Mouse (Mus musculus) erythroblast, embryonic 14.5 days (primary cell): ENCODE results near the gene Nemp2. TPM values are rescaled to one million over a fixed set of nuclear protein-coding genes. Genes with fewer than 3 reads are reported as not detected.

Source experiments
- H3K27me3 ChIP-seq: 2 replicates; pipeline ENCODE4 v1.6.1; 2012; ENCODE audit warnings: inconsistent platforms; ENCODE audit not compliant: control insufficient read depth
- H3K36me3 ChIP-seq: 2 replicates; pipeline ENCODE4 v1.6.1; 2012; ENCODE audit warnings: mild to moderate bottlenecking, inconsistent platforms; ENCODE audit not compliant: control insufficient read depth
- H3K4me1 ChIP-seq: 2 replicates; pipeline ENCODE4 v1.6.1; 2012; ENCODE audit warnings: inconsistent platforms; ENCODE audit not compliant: control insufficient read depth
- H3K4me3 ChIP-seq: replicated peaks from 2 replicates; pipeline ENCODE3; 2012; ENCODE audit warnings: moderate library complexity, mild to moderate bottlenecking, inconsistent platforms
- H3K9me3 ChIP-seq: 2 replicates; pipeline ENCODE4 v1.6.1; 2012; ENCODE audit warnings: low read length, inconsistent platforms, mixed read lengths; ENCODE audit not compliant: control insufficient read depth
- GATA1 ChIP-seq: IDR thresholded peaks from 2 replicates; pipeline ENCODE4 v1.6.1; 2012; ENCODE audit warnings: low read length, inconsistent platforms, mixed read lengths
- TAL1 ChIP-seq: IDR thresholded peaks from 3 replicates; pipeline ENCODE4 v1.6.1; 2012; ENCODE audit warnings: low read length, inconsistent platforms, mixed read lengths
- polyA plus RNA-seq: library from polyadenylated mRNA; stranded (reverse); fragments of >175 nt; gene quantifications from 2 replicates; pipeline ENCODE4 v1.2.3, GENCODE M21; 2012

Nemp2 gene
- polyA plus RNA-seq, 1 experiment, result 0.04 TPM

DNA sequence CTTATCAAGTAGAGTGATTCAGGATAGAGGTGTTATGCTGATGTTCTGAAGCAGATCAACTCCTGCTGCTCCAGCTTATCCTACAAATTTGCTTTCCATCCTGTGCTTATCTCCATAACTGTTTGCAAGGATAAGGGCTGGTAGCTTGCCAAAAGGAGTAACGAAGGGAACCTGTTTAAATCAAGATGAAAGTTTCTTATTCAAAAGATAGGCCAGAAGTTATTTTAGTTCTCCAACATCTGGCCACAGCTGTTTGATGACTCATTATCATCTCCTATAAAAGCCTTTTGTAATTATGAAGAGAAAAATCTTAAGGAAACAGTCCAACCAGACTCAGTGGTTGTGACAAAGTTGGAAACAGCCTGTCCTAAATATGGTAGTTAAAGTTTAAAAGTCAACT lies 12.3 kb upstream of the Nemp2 start:
- no peaks in the 10 kb centered on the region for H3K36me3 ChIP-seq
- TF ChIP-seq TAL1, result no peak
- TF ChIP-seq GATA1, result no peak
- H3K9me3 ChIP-seq, result no peaks in the 10 kb centered on the region
- no peak overlapping the region for H3K4me3 ChIP-seq
- no peaks in the 10 kb centered on the region for H3K4me1 ChIP-seq
- H3K27me3 ChIP-seq, result no peaks in the 10 kb centered on the region

DNA sequence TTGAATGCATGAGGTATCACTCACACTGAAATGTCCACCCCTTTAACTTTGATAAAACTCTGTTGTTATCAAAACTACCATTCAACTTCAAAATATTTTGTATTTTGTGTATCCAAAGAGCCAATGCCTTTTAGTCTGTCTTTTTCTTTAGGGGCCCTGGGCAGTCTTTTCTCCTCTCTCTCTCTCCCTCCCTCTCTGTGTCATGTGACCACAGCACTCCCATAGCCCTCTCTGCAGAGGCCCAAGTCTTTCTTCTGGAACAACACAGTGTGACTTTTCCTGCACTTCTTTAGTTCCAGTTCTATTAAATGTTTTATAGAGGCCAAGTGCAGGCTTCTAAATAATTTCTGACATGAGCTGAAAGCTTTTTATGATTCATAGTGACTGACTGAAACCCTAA lies 10.1 kb upstream of the Nemp2 start:
- H3K4me3 ChIP-seq, result no peak overlapping the region
- H3K27me3 ChIP-seq, result no peaks in the 10 kb centered on the region
- no peaks in the 10 kb centered on the region for H3K4me1 ChIP-seq
- no peaks in the 10 kb centered on the region for H3K36me3 ChIP-seq
- H3K9me3 ChIP-seq, result no peaks in the 10 kb centered on the region
- no peak for TF ChIP-seq TAL1
- no peak for TF ChIP-seq GATA1

DNA sequence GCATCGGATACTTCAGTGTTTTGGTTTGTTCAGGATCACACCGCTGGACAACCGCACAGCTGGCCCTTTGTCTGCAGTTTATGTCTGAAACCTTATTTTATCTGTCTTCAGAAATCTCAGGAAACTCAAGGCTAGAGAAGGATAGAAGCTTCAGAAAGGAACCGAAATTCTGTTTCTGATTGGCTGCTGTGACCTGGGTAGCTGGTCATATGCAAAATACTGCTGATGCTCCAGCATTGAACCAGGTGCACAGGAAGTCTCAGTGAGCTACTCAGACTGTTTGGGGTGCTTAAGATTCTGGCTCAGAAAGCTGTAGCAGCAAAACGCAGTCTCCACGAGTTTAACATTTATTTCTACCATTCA lies 415 bp downstream of the Nemp2 start:
- TF ChIP-seq TAL1 (no peak), GATA1 (no peak)
- Histone ChIP-seq H3K36me3 (no peaks in the 10 kb centered on the region), H3K4me3 (peak overlapping the region; percentile 77), H3K9me3 (no peaks in the 10 kb centered on the region), H3K27me3 (no peaks in the 10 kb centered on the region), H3K4me1 (peaks cover 13% of the 10 kb centered on the region)

DNA sequence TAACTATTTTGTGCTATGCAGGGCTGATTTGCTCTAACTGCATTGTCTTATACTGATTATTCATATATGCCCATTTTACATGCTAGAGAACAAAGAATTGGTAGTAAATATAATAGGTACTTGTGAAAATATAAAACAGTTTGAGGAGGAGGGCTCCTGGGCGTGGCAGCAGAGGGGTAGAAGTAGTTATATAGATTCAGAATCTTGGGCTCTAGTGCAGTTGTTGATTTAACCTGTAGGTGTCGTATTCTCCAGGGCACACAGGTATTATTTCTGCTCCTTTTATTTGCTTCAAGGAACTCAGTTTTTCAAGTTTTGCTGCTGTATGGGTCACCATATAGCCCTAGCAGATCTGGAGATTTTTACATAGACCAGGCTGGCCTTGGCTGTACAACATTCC lies 1.1 kb downstream of the Nemp2 start:
- TF ChIP-seq GATA1 (no peak), TAL1 (no peak)
- H3K36me3 ChIP-seq, result no peaks in the 10 kb centered on the region
- peaks cover 13% of the 10 kb centered on the region for H3K4me1 ChIP-seq
- H3K4me3 ChIP-seq, result peak overlapping the region; percentile 77
- no peaks in the 10 kb centered on the region for H3K27me3 ChIP-seq
- no peaks in the 10 kb centered on the region for H3K9me3 ChIP-seq

DNA sequence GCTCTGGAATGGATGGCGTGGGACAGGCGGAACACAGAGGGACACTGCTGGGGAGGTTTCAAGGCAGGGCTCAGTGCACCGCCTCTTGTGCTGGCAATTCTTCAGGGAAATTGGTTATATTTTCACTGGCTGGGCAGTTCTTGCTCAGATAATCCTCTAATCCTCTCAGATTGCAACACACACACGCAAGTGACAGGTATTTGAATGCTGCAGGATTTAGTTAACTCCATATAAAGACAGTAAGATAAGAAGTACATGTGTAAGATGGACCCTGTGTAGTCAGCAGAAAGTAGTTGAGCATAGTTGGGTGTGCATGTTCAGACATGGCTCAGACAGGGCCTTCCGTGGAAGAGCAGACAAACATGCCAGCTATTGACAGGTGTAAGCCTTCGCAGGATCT lies 3.7 kb downstream of the Nemp2 start:
- H3K27me3 ChIP-seq, result no peaks in the 10 kb centered on the region
- peaks cover 13% of the 10 kb centered on the region for H3K4me1 ChIP-seq
- no peak overlapping the region for H3K4me3 ChIP-seq
- TF ChIP-seq TAL1 (no peak), GATA1 (no peak)
- peaks cover 3% of the 10 kb centered on the region; the same call in 1 of the 2 replicates for H3K36me3 ChIP-seq
- no peaks in the 10 kb centered on the region for H3K9me3 ChIP-seq

DNA sequence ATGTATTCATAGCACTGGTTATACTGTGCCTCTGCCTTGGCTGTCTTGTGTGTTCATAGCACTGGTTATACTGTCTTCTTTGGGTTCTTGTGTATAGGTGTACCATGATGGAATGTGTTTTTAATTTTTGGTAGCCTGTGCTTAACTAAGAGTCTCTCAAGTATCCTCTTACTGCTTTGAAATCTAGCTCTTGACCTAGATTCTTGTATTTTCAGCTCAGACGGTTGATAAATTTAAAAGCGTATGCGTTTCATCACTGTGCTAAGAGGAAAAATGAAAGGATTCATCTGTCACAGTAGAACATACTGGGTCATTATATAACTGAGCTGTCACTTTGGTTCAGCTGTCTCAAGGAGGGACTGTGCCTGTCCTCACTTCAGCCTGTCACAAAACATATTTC lies 5.4 kb downstream of the Nemp2 start:
- TF ChIP-seq TAL1, result no peak
- no peak for TF ChIP-seq GATA1

DNA sequence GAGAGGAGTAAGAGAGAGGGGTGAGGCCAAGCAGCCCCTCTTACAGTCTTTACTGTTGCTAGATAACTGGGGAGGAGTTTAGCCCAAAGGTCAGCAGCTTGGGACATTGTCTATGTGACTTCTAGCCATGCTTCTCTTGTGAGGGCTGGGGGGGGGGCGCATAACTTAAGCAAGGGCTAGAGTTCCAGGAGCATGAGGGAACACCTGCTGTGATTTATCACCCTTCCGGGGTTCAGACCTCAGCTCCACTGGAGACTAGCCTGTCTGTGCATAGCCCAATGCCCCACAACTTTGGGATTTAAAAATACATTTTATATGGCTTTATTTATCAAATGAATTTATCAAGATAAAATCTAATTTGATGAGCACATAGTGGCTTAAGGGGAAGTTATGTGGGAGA lies 7.6 kb downstream of the Nemp2 start:
- Histone ChIP-seq H3K4me3 (no peak overlapping the region), H3K4me1 (no peaks in the 10 kb centered on the region), H3K36me3 (peaks cover 3% of the 10 kb centered on the region; the same call in 1 of the 2 replicates), H3K9me3 (no peaks in the 10 kb centered on the region), H3K27me3 (no peaks in the 10 kb centered on the region)
- no peak for TF ChIP-seq TAL1
- no peak for TF ChIP-seq GATA1

More for the DNA sequence above, 5.4 kb downstream of the Nemp2 start:
- Histone ChIP-seq H3K36me3 (peaks cover 3% of the 10 kb centered on the region; the same call in 1 of the 2 replicates), H3K27me3 (no peaks in the 10 kb centered on the region), H3K4me1 (peaks cover 7% of the 10 kb centered on the region), H3K4me3 (no peak overlapping the region), H3K9me3 (no peaks in the 10 kb centered on the region)

DNA sequence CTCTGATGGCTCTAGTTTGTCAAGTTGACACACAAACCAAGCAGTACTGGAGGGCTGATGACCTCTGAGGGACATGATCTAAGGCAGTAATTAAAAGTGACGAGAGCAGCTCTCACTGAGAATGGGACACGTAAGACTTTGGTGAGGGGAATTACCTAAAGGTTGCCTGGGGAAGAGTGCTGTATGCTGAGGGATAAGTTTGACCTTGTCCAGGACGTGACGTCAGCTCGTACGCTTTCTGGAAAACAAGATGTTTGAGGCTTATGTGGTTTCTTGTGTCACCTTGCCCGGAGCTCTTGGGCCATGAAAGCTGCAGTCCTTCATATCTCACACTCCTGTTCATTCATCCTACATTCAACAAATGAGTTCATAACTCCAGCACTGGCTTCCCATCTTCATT lies 8.6 kb downstream of the Nemp2 start:
- peaks cover 3% of the 10 kb centered on the region; the same call in 1 of the 2 replicates for H3K36me3 ChIP-seq
- H3K9me3 ChIP-seq, result no peaks in the 10 kb centered on the region
- no peaks in the 10 kb centered on the region for H3K27me3 ChIP-seq
- no peak overlapping the region for H3K4me3 ChIP-seq
- H3K4me1 ChIP-seq, result no peaks in the 10 kb centered on the region
- TF ChIP-seq GATA1, result no peak
- TF ChIP-seq TAL1, result no peak

DNA sequence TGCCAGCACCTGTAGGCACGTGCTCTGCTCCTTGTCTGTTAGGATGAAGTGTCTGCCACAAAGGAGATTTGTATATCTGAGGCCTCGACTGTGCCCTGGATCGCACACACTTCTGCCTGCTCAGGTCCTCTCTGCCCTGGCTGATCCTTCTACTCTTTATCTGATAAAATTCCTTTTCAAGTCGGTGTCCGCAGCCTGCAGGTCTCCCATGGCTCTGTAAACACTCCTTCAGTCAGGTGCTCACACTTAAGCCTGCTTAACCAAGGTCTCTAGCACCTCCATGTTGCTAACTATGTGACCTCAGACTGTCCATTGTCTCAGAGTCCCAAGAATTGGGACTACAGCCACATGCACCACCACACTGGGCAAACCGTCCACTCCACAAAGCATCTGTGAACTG lies 9.8 kb downstream of the Nemp2 start:
- TF ChIP-seq TAL1 (no peak), GATA1 (no peak)
- Histone ChIP-seq H3K36me3 (peaks cover 3% of the 10 kb centered on the region; the same call in 1 of the 2 replicates), H3K9me3 (no peaks in the 10 kb centered on the region), H3K27me3 (no peaks in the 10 kb centered on the region), H3K4me3 (no peak overlapping the region), H3K4me1 (no peaks in the 10 kb centered on the region)

DNA sequence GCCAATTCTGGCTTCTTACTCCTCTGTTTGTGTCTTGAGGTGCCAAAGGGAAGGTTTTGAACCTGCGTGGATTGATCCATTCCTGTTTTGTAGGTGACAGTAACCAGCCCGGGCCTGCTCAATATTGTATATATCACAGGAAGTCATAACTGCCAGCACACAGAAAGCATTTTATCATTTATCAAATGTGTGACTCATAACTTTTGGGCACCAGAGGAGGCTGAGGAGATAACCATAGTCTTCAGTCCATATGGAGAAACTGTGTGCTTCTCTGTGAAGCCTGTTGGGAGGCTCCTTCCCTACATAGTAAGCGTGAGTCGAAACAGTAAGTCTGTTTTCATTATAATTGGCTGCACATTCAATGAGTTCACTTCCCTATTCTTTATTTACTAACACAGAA lies 10.2 kb downstream of the Nemp2 start:
- TF ChIP-seq TAL1 (no peak), GATA1 (no peak)
- Histone ChIP-seq H3K4me1 (no peaks in the 10 kb centered on the region), H3K27me3 (no peaks in the 10 kb centered on the region), H3K36me3 (peaks cover 3% of the 10 kb centered on the region; the same call in 1 of the 2 replicates), H3K4me3 (no peak overlapping the region), H3K9me3 (no peaks in the 10 kb centered on the region)
